Mouse (Mus musculus) heart, adult 10 weeks (tissue): ENCODE results near the gene BC048679. TPM values are rescaled to one million over a fixed set of nuclear protein-coding genes. Genes with fewer than 3 reads are reported as not detected.

Source experiments
- polyA plus RNA-seq: library from polyadenylated mRNA; stranded (reverse); fragments of 350-450 nt; fragmentation: Illumina TruSeq; extraction: RNeasy Lipid Tissue Mini Kit (QIAGEN cat#74804); gene quantifications from one replicate; pipeline ENCODE4 v1.2.3, GENCODE M21; 2014; ENCODE audit warnings: low read depth, low replicate concordance

BC048679 gene
- not detected for polyA plus RNA-seq

DNA sequence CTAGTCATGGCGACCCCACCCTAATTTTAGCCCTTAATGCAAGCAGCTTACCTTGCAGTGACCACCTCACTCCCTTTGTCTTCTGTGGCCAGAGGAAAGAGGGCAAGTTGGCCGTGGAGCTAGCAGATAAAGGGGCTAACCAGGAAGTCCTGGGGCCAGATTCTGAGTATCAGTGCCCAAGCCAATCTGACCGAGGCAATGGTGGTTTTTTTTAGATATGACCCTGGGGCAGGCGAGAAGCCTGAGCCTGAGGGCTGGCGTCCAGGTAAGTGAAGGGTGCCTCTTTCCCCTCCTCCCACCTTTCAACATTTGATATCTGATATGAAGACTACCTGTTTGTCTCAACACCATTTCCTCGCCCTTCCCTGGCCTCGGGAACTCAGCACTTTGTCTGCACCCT, at the start of gene BC048679:
Gene BC048679 (minus strand): TSS at position 101 of the 400 bp plus-strand sequence.

DNA sequence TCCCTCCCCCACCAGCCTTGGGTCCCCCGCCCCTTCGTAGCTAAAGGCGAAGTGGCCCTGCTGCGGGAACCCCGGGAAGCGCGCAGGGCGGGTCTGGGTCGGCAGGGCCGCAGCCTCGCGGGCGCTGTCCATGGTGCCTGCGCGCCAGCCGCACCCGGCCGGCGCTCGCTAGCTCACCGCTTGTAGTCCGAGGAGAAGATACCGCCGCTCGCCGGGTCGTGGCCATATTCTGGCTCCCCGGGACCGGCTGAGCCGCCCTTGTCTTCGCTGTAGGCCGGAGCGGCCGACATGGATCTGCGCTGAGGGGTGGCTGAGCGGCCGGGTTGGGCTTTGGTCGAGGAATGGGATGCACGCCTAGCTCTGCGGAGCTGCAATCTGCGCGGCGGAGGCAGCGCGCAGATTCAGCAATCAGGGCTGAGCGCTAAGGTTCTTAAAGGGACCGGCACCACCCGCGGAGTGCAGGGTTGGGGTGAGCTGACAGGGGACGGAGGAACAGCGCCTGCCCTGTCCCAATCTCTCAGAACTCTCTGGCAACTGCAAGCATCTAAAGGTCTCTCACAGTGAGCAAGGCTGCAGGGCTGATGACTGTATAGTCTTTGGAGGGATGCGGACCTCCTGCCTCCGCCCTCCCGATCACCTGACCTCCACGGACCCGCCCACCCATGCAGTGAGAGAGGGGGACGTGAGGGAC, 4.6 kb downstream of the BC048679 start, which contains the start of gene Ap3b2:
Gene Ap3b2 (minus strand): TSS at position 595 of the 691 bp plus-strand sequence.

DNA sequence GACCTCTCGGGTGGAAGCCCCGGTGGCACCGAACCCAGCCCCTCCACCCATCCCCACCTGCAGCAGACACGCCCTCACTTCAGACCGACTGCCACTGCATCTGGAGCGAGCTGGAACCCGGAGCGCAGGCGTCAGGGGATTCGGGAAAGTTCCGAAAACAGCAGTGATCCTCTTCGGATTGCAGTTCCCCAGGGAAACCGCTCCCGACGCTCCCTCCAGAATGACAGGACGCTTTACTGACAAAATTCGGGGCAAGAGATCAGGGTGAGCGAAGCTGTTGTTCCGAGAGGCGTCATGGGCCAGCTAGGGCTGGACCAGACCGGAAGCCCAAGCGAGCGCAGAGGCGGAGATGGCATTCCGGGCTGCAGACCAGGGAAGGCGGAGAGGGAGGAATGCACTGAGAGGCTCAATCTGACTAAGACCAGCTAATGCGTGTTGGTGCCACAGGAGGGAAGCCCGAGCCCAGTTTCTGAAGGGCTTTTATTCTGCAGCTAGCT, 42.9 kb downstream of the BC048679 start, which contains the start of gene Cpeb1:
Gene Cpeb1 (minus strand): TSS at position 311 of the 497 bp plus-strand sequence.

Other genes starting within 250 kb of the BC048679 start
- gene Rps17, start 153.0 kb downstream of the BC048679 start, polyA plus RNA-seq: 1,396 TPM
- gene Cpeb1, start 42.8 kb downstream of the BC048679 start, polyA plus RNA-seq: 29.2 TPM
- gene Ap3b2, start 4.4 kb downstream of the BC048679 start, polyA plus RNA-seq: 0.18 TPM
- gene Fsd2, start 68.7 kb upstream of the BC048679 start, polyA plus RNA-seq: 169 TPM
- gene Whamm, start 73.0 kb upstream of the BC048679 start, polyA plus RNA-seq: 8.9 TPM
- gene Homer2, start 209.2 kb upstream of the BC048679 start, polyA plus RNA-seq: 54.0 TPM